Mouse (Mus musculus) erythroblast, embryonic 14.5 days (primary cell): ENCODE results near the gene Vrk1. TPM values are rescaled to one million over a fixed set of nuclear protein-coding genes. Genes with fewer than 3 reads are reported as not detected.

Experiments used
- H3K27me3 ChIP-seq: 2 replicates; pipeline ENCODE4 v1.6.1; 2012; ENCODE audit warnings: inconsistent platforms; ENCODE audit not compliant: control insufficient read depth
- H3K36me3 ChIP-seq: 2 replicates; pipeline ENCODE4 v1.6.1; 2012; ENCODE audit warnings: mild to moderate bottlenecking, inconsistent platforms; ENCODE audit not compliant: control insufficient read depth
- H3K4me1 ChIP-seq: 2 replicates; pipeline ENCODE4 v1.6.1; 2012; ENCODE audit warnings: inconsistent platforms; ENCODE audit not compliant: control insufficient read depth
- H3K4me3 ChIP-seq: replicated peaks from 2 replicates; pipeline ENCODE3; 2012; ENCODE audit warnings: moderate library complexity, mild to moderate bottlenecking, inconsistent platforms
- H3K9me3 ChIP-seq: 2 replicates; pipeline ENCODE4 v1.6.1; 2012; ENCODE audit warnings: low read length, inconsistent platforms, mixed read lengths; ENCODE audit not compliant: control insufficient read depth
- GATA1 ChIP-seq: IDR thresholded peaks from 2 replicates; pipeline ENCODE4 v1.6.1; 2012; ENCODE audit warnings: low read length, inconsistent platforms, mixed read lengths
- TAL1 ChIP-seq: IDR thresholded peaks from 3 replicates; pipeline ENCODE4 v1.6.1; 2012; ENCODE audit warnings: low read length, inconsistent platforms, mixed read lengths
- polyA plus RNA-seq: library from polyadenylated mRNA; stranded (reverse); fragments of >175 nt; gene quantifications from 2 replicates; pipeline ENCODE4 v1.2.3, GENCODE M21; 2012

Vrk1 gene
- polyA plus RNA-seq, 1 experiment, result 6.7 TPM

DNA sequence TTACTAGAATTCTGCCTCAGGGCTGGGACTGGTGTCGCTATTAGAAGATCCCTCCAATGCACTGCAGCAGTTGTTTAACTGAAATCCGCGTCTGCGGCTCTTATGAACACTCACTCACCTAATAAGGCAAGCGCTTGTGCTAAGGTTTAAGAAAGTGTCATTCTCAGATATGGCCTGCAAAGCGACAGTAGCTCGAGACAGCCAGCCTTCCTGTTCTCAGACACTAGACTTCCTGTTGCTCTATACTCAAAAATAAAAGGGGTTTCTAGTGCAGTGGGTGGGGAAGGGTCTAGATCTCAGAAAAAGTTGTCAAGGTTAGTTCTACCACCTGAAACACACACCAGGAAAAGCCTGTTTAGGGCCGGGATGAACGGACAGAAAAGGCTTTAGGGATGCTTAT, 21.9 kb downstream of the Vrk1 start:
- peaks cover 84% of the 10 kb centered on the region for H3K36me3 ChIP-seq
- peaks cover 83% of the 10 kb centered on the region for H3K4me1 ChIP-seq
- H3K27me3 ChIP-seq, result no peaks in the 10 kb centered on the region
- TF ChIP-seq TAL1 (no peak), GATA1 (no peak)
- H3K9me3 ChIP-seq, result peaks cover 2% of the 10 kb centered on the region; the same call in 1 of the 2 replicates
- no peak overlapping the region for H3K4me3 ChIP-seq

- H3K9me3 ChIP-seq, result peaks cover 2% of the 10 kb centered on the region; the same call in 1 of the 2 replicates
- TF ChIP-seq TAL1 (no peak), GATA1 (no peak)
- H3K4me1 ChIP-seq, result peaks cover 81% of the 10 kb centered on the region
- no peaks in the 10 kb centered on the region for H3K27me3 ChIP-seq
- no peak overlapping the region for H3K4me3 ChIP-seq
- peaks cover 85% of the 10 kb centered on the region for H3K36me3 ChIP-seq
These were observed 22.3 kb downstream of the Vrk1 start for GRCm38 (mm10) chr12:106032361-106032760.

GRCm38 (mm10) chr12:106034267-106034666, 24.2 kb downstream of the Vrk1 start:
- no peaks in the 10 kb centered on the region for H3K9me3 ChIP-seq
- H3K27me3 ChIP-seq, result no peaks in the 10 kb centered on the region
- H3K4me3 ChIP-seq, result no peak overlapping the region
- peaks cover 89% of the 10 kb centered on the region for H3K36me3 ChIP-seq
- TF ChIP-seq TAL1, result no peak
- TF ChIP-seq GATA1, result no peak
- peaks cover 65% of the 10 kb centered on the region for H3K4me1 ChIP-seq

DNA sequence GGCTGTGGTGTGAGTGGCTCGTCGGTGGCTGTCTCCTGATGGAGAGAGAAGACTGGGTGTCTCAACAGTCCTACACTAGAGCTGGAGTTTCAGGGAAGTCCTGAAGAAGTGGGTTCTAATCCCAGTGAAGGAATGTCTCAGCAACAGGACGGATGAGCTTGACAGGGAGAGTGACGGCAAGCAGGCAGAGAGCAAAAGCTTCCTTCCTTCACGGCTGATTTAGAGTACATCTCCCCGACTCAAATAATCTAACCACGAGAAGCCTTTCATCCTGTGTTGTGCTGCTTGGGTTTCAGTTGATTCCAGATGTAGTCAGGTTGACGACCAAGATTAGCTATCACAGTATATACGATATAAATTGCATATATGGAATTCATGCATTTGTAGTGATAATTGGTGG, 24.7 kb downstream of the Vrk1 start:
- TF ChIP-seq GATA1, result no peak
- no peak for TF ChIP-seq TAL1
- Histone ChIP-seq H3K36me3 (peaks cover 91% of the 10 kb centered on the region), H3K9me3 (no peaks in the 10 kb centered on the region), H3K27me3 (no peaks in the 10 kb centered on the region), H3K4me1 (peaks cover 65% of the 10 kb centered on the region), H3K4me3 (no peak overlapping the region)

DNA sequence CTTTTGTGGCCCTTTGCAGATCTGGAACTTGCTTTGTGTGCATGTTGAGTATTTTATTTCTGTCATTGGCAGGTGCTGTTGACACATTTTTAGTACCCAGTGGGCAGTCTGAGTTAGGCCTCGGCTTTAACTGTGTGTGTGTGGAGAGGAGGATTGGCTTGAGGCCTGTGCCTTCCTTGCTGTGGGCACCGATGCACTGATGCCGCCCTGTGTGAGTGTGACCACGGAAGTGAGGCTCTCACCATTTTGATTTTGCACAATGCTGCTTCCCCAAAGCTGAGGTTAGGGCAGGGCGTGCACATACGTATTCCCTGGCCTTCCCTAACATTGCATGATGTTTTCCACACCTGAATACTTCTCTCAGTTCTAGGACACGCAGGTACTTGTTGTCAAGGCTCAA, 30.2 kb downstream of the Vrk1 start:
- H3K4me1 ChIP-seq, result peaks cover 34% of the 10 kb centered on the region
- TF ChIP-seq TAL1 (no peak), GATA1 (no peak)
- peaks cover 94% of the 10 kb centered on the region for H3K36me3 ChIP-seq
- no peaks in the 10 kb centered on the region for H3K9me3 ChIP-seq
- H3K4me3 ChIP-seq, result no peak overlapping the region
- H3K27me3 ChIP-seq, result no peaks in the 10 kb centered on the region

DNA sequence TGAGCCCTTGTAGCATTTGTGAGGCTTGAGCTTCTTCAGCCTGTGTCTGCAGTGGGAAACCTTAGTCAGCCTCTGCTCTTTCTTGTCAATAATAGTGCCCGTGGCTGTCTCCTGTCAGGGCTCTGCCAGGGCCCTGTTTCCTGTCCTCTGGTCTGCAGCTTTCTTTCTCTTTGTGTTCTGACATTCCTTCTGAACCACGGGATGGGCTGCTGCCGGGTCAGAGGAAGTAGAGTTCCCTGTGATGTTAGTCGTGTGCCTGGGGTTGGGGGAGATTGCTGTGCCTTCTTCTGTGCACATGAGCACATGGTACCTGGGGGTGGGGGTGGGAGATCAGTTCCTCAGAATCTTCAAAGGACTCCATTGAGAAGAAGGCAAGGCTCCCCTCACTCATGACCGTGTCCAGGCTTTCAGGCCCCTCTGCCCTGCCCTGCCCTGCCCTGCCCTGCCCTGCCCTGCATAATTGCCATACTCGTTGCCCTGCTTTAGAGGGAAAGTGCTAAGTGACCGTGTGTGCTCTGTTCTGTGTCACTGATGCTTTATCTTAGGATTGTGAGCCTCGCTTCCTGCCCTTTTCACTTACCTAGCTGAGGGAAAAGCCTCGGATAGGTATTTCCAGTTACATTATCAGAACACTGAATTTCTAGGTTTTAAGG, 36.2 kb downstream of the Vrk1 start:
- Histone ChIP-seq H3K4me1 (peaks cover 9% of the 10 kb centered on the region), H3K4me3 (no peak overlapping the region), H3K27me3 (no peaks in the 10 kb centered on the region), H3K9me3 (no peaks in the 10 kb centered on the region), H3K36me3 (peaks cover 90% of the 10 kb centered on the region)
- TF ChIP-seq GATA1 (no peak), TAL1 (no peak)

GRCm38 (mm10) chr12:106052271-106052670, 42.2 kb downstream of the Vrk1 start:
- Histone ChIP-seq H3K4me1 (peaks cover 3% of the 10 kb centered on the region; the same call in 1 of the 2 replicates), H3K27me3 (no peaks in the 10 kb centered on the region), H3K36me3 (peaks cover 94% of the 10 kb centered on the region), H3K4me3 (no peak overlapping the region), H3K9me3 (no peaks in the 10 kb centered on the region)
- no peak for TF ChIP-seq TAL1
- no peak for TF ChIP-seq GATA1

- peaks cover 3% of the 10 kb centered on the region; the same call in 1 of the 2 replicates for H3K4me1 ChIP-seq
- no peak overlapping the region for H3K4me3 ChIP-seq
- peaks cover 99% of the 10 kb centered on the region for H3K36me3 ChIP-seq
- no peaks in the 10 kb centered on the region for H3K9me3 ChIP-seq
- no peaks in the 10 kb centered on the region for H3K27me3 ChIP-seq
- TF ChIP-seq TAL1, result no peak
- no peak for TF ChIP-seq GATA1
These were observed 45.8 kb downstream of the Vrk1 start for GRCm38 (mm10) chr12:106055799-106056198.

DNA sequence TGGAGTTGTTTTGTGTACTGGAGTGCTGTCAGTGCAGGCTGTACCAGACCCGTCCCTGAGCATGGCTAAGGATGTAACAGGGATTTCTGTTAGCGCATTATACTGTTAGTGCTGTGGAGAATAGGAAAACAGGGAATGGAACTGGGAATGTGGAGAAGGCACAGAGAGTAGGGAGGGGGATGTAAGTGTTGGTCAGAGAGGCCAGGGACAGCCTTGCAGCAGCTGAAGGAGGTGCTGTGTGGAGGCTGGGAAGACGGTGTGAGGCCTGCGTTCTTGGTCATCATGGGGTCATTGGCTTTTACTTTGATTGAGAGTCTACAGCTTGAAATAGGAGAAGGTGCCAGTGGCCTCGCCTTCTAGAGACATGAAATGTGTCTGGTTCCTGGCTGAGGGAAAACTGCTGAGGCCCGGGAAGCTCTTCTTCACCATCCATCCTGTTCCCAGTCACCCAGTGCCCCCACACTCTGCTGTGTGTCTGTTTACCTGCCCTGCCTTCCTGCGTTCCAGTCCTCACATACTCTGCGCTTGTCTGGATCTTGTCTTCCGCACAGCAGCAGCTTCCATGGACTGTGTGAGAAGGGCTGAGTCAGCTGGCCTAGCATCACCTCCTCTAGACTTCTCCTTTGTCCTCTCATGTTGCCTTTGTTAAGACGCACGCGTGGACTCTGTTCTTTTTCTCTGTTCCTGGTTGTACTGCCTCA, 50.0 kb downstream of the Vrk1 start:
- TF ChIP-seq GATA1, result no peak
- no peak for TF ChIP-seq TAL1
- Histone ChIP-seq H3K4me3 (no peak overlapping the region), H3K36me3 (peaks cover 98% of the 10 kb centered on the region), H3K9me3 (no peaks in the 10 kb centered on the region), H3K4me1 (no peaks in the 10 kb centered on the region), H3K27me3 (no peaks in the 10 kb centered on the region)
